In genomic region chr19:36883119-36883518, GRCm38 (mm10) we compare ENCODE assay signal across 8 mouse cellular contexts. TPM values are rescaled to one million over a fixed set of nuclear protein-coding genes. Genes with fewer than 3 reads are reported as not detected.
DNase-seq lines count a peak whose midpoint lies in the region; ATAC-seq lines count a peak whose summit lies in the region.

No protein-coding gene starts in this region.

- 76% methylated on average over 6 of the region's 6 CpGs for WGBS in forebrain, embryonic 11.5 days
- WGBS in forebrain, embryonic 10.5 days, result 82% methylated on average over 6 of the region's 6 CpGs

- H3K4me2 ChIP-seq in forebrain, embryonic 11.5 days (ENCODE audit: low read depth, low read length, severe bottlenecking), result no peak overlapping the region

- no peak overlapping the region for H3K27ac ChIP-seq in forebrain, embryonic 11.5 days (ENCODE audit: low read depth, low read length)
- no peak overlapping the region for H3K27ac ChIP-seq in forebrain, embryonic 10.5 days

- intact Hi-C loops in left cerebral cortex, postnatal 14 days (cut with DNase I), result no loop called here
- intact Hi-C loops in left cerebral cortex, postnatal 25 days (cut with DNase I), result loop anchor here (5.0 kb wide), 1 partner anchor 36 kb away; no protein-coding TSS in a partner anchor

- H3K4me3 ChIP-seq in forebrain, embryonic 11.5 days (ENCODE audit: low read depth, low read length), result no peak overlapping the region
- H3K4me3 ChIP-seq in forebrain, embryonic 10.5 days, result no peak overlapping the region

- H3K9me3 ChIP-seq in forebrain, embryonic 11.5 days (ENCODE audit: control insufficient read depth, low read length), result no peaks in the 10 kb centered on the region
- H3K9me3 ChIP-seq in forebrain, embryonic 10.5 days, result no peaks in the 10 kb centered on the region

- ATAC-seq in forebrain, embryonic 11.5 days (replicated peaks; ENCODE audit: low FRiP score), result 0 out of 2 replicates have a peak, but pooled peaks have one; percentile 10

- no peaks in the 10 kb centered on the region for H3K4me1 ChIP-seq in forebrain, embryonic 11.5 days (replicated peaks; ENCODE audit: control insufficient read depth, insufficient read depth, low read length)
- no peaks in the 10 kb centered on the region for H3K4me1 ChIP-seq in forebrain, embryonic 10.5 days

- peaks cover 15% of the 10 kb centered on the region; the same call in 1 of the 2 replicates for H3K36me3 ChIP-seq in forebrain, embryonic 11.5 days (ENCODE audit: control insufficient read depth, insufficient read depth, low read length)
- peaks cover 99% of the 10 kb centered on the region for H3K36me3 ChIP-seq in forebrain, embryonic 10.5 days (replicated peaks)

- peak; percentile 70 for DNase-seq in forebrain, embryonic 11.5 days (ENCODE audit: low spot score)
- DNase-seq in forebrain, embryonic 10.5 days (ENCODE audit: extremely low spot score, low spot score), result no peak
- peak; percentile 38 to 65 for DNase-seq in left cerebral cortex, postnatal 14 days (ENCODE audit: low spot score in 2 of 2)
- DNase-seq in left cerebral cortex, postnatal 25 days (ENCODE audit: low spot score in 2 of 2), result no peak
- peak; percentile 31 for DNase-seq in MEL-GATA-1-ER (ENCODE audit: extremely low read depth, low read depth)
- peak; percentile 52 to 59 for DNase-seq in kidney, postnatal 4 days
- DNase-seq in thymus, postnatal 14 days, result peak; percentile 43
- no peak for DNase-seq in right cerebral cortex, postnatal 36 days (ENCODE audit: low spot score in 2 of 2)

- H3K9ac ChIP-seq in forebrain, embryonic 11.5 days (ENCODE audit: low read length), result no peak overlapping the region

- H3K27me3 ChIP-seq in forebrain, embryonic 11.5 days (ENCODE audit: control insufficient read depth, insufficient read depth, low read length), result no peaks in the 10 kb centered on the region
- no peaks in the 10 kb centered on the region for H3K27me3 ChIP-seq in forebrain, embryonic 10.5 days (ENCODE audit: poor library complexity, severe bottlenecking)

RNA-seq across cellular contexts. Expression of gene Fgfbp3, which starts 36.3 kb away (rescaled TPM):
- 28.6 and 29.3 TPM in 2 replicates for polyA plus RNA-seq in forebrain, embryonic 11.5 days (2014; fragmentation: Nextera tagmentation; extraction: Ambion mirVana)
- 17.9 and 19.4 TPM in 2 replicates for polyA plus RNA-seq in forebrain, embryonic 10.5 days (2016; fragmentation: Nextera tagmentation; extraction: Ambion mirVana)
- total RNA-seq in left cerebral cortex, postnatal 14 days (2021), result 1 to 10 TPM; 5.5 to 7.8 TPM
- 1 to 10 TPM; 5.4 to 7.0 TPM for total RNA-seq in left cerebral cortex, postnatal 25 days (2021)

RNA-seq across cellular contexts. Expression of gene Btaf1, which starts 42.8 kb away (rescaled TPM):
- 23.3 and 23.8 TPM in 2 replicates for polyA plus RNA-seq in forebrain, embryonic 11.5 days (2014; fragmentation: Nextera tagmentation; extraction: Ambion mirVana)
- 19.7 and 20.6 TPM in 2 replicates for polyA plus RNA-seq in forebrain, embryonic 10.5 days (2016; fragmentation: Nextera tagmentation; extraction: Ambion mirVana)
- 10 to 100 TPM; 24.6 to 27.0 TPM for total RNA-seq in left cerebral cortex, postnatal 14 days (2021)
- total RNA-seq in left cerebral cortex, postnatal 25 days (2021), result 10 to 100 TPM; 24.9 to 25.5 TPM

RNA-seq across cellular contexts. Expression of gene Tnks2, which starts 49.1 kb away (rescaled TPM):
- polyA plus RNA-seq in forebrain, embryonic 11.5 days (2014; fragmentation: Nextera tagmentation; extraction: Ambion mirVana), result 68.3 and 85.8 TPM in 2 replicates
- polyA plus RNA-seq in forebrain, embryonic 10.5 days (2016; fragmentation: Nextera tagmentation; extraction: Ambion mirVana), result 48.5 and 52.5 TPM in 2 replicates
- total RNA-seq in left cerebral cortex, postnatal 14 days (2021), result 100 to 1,000 TPM; 140 to 149 TPM
- 100 to 1,000 TPM; 121 to 130 TPM for total RNA-seq in left cerebral cortex, postnatal 25 days (2021)

Comparison
In these comparisons a context has a peak if more than half of its experiments do, and no peak if none do; other contexts are left out.
1. DNase-seq: peak in forebrain, embryonic 11.5 days (single experiment), left cerebral cortex, postnatal 14 days (2 of 2), MEL-GATA-1-ER (single experiment), kidney, postnatal 4 days (2 of 2) and thymus, postnatal 14 days (single experiment); none in forebrain, embryonic 10.5 days (single experiment), left cerebral cortex, postnatal 25 days (0 of 2) and right cerebral cortex, postnatal 36 days (0 of 2).